Mouse (Mus musculus): ENCODE data around the gene Dpm2. TPM values are rescaled to one million over a fixed set of nuclear protein-coding genes. Genes with fewer than 3 reads are reported as not detected.
A peak's percentile ranks its signal among the peaks of the same experiment; 100 is the strongest.

The Dpm2 gene
- polyA plus RNA-seq, 1 experiment = 73.7 TPM

DNA sequence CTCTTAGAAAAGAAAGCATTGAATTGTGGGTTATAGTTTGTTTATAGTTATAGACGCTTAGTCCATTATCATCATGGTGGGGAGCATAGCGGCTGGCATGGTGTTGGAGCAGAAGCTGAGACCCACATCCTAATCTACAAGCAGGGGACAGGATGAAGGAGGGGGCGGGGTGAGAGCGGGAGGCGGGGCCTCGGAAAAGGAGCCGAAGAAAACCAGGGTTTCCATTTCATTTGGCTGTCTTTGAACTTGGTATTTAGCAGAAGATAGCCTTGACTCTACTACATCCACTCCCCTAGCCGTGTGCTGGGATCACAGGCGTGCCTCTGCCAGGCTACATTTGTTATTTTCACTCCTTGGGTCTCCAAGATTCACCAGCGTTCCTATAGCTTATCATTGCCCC, 34.0 kb downstream of the Dpm2 start:
- no peaks in the 10 kb centered on the region for H3K27me3 ChIP-seq (ENCODE audit: control insufficient read depth, insufficient read depth, insufficient read length)
- no peaks in the 10 kb centered on the region for H3K36me3 ChIP-seq (ENCODE audit: control insufficient read depth, insufficient read depth)
- peaks cover 28% of the 10 kb centered on the region for H3K79me2 ChIP-seq (ENCODE audit: control insufficient read depth, insufficient read depth)
- no peak overlapping the region for H3ac ChIP-seq (ENCODE audit: control insufficient read depth, insufficient read length, low read depth)
- no peak for TF ChIP-seq FOSL1 (IDR thresholded peaks at IDR 0.05; ENCODE audit: insufficient read depth, low read length, poor library complexity, severe bottlenecking)
- TF ChIP-seq MYOD1 (IDR thresholded peaks at IDR 0.05; ENCODE audit: control insufficient read depth, insufficient read length, low read depth) = no peak
- TF ChIP-seq CTCF (IDR thresholded peaks at IDR 0.05; ENCODE audit: control insufficient read depth, insufficient read depth, insufficient read length) = no peak
- no peak for TF ChIP-seq MYOG (IDR thresholded peaks at IDR 0.05; ENCODE audit: control insufficient read depth, extremely low read depth, insufficient read length)
- H3K79me3 ChIP-seq (ENCODE audit: low read depth) = peaks cover 4% of the 10 kb centered on the region
- no peak overlapping the region for H3K4me3 ChIP-seq (ENCODE audit: insufficient read depth, poor library complexity, severe bottlenecking)

DNA sequence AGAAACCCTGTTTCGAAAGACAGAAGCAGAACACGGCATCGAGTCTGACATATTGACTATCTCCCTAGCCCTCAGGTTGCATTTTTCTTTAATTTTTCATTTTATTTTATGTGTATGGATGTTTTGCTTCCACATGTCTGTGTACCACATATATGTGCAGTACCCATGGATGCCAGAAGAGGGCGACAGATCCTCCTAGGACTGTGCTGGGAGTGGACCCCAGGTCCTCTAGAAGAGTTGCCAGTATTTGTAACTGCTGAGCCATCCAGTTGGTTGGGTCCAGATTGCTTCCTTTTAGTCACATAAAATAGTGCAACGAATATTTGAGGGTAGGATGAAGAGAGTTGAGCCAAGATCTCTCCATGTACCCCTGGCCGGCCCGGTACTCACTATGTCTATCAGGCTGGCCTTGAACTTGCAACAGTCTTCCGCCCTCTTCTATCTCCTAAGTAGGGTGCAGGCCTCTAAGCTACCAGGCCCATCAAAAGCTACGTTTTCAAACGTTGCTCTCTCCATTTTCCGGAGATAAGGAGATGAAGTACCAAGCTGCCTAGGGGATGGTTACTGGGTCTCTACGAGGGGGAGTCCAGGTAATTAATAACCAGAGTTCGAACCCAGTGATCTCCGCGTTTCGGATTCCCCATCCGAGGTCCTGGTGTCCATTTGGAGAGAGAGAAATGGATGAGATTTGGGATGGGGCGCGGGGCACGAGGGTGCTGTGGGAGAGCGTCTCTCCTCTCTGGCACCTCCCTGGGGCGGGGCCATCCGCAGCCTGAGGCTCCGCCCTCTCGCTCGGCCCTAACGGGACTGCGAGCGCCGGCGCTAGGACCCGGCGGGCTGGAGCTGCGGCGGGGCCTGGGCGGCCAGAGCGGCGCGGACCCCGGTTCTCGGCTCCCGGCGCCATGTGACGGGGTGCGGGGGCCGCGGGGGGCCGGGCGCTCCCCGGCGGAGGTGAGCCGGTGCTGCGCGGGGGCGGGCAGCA, 35.8 kb downstream of the Dpm2 start:
- peak overlapping the region; percentile 94 for H3K4me3 ChIP-seq (ENCODE audit: insufficient read depth, poor library complexity, severe bottlenecking)
- H3K79me3 ChIP-seq (ENCODE audit: low read depth) = peaks cover 15% of the 10 kb centered on the region
- TF ChIP-seq MAX (IDR thresholded peaks at IDR 0.05) = peak; percentile 37
- no peak for TF ChIP-seq CEBPB (IDR thresholded peaks at IDR 0.05; ENCODE audit: low read depth)
- TF ChIP-seq MYOD1 (IDR thresholded peaks at IDR 0.05; ENCODE audit: control insufficient read depth, insufficient read length, low read depth) = no peak
- no peak for TF ChIP-seq MYOG (IDR thresholded peaks at IDR 0.05; ENCODE audit: control insufficient read depth, extremely low read depth, insufficient read length)
- TF ChIP-seq USF1 (IDR thresholded peaks at IDR 0.05; ENCODE audit: low read depth) = no peak
- no peak for TF ChIP-seq FOSL1 (IDR thresholded peaks at IDR 0.05; ENCODE audit: insufficient read depth, low read length, poor library complexity, severe bottlenecking)
- peak; percentile 20 for TF ChIP-seq CTCF (IDR thresholded peaks at IDR 0.05; ENCODE audit: control insufficient read depth, insufficient read depth, insufficient read length)
- H3K36me3 ChIP-seq (ENCODE audit: control insufficient read depth, insufficient read depth) = peaks cover 4% of the 10 kb centered on the region
- H3ac ChIP-seq (ENCODE audit: control insufficient read depth, insufficient read length, low read depth) = peak overlapping the region; percentile 89
- H3K79me2 ChIP-seq (ENCODE audit: control insufficient read depth, insufficient read depth) = peaks cover 42% of the 10 kb centered on the region
- no peaks in the 10 kb centered on the region for H3K27me3 ChIP-seq (ENCODE audit: control insufficient read depth, insufficient read depth, insufficient read length)

DNA sequence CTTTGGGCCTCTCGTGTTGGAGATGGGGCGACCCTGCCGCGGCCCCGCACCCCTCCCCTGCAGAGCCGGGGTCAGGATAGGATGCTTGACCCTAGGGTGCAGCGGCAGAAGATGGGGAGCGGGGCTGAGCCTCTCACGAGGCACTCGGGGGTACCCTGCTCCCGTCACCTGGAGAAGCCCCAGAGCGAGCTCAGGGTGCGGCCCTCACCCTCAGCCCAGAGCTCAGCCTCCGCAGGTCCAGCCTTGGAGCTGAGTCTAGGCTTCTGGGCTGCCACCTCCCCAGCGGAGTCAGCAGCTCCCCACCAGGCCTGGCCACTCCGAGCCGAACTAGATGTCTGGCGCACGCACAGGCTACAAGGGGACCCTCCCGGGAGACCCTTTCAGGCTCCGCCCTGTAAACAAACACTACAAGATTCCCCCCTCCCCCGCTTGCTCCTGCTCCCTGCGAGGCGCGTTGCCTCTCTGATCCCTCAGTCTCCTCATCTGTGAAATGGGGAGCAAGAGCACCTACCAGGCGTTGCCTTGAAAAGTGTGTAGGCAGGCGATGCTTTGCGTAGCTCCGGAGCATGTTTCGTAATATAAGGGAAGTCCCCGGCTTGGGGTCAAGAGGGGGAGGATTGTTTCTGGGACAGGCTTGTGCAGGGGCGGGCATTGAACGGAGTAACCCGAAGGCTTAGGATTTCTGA, 36.7 kb downstream of the Dpm2 start:
- TF ChIP-seq MAX (IDR thresholded peaks at IDR 0.05) (no peak), CEBPB (IDR thresholded peaks at IDR 0.05; ENCODE audit: low read depth) (peak; percentile 72)
- peaks cover 10% of the 10 kb centered on the region for H3K36me3 ChIP-seq (ENCODE audit: control insufficient read depth, insufficient read depth)
- peaks cover 51% of the 10 kb centered on the region for H3K79me2 ChIP-seq (ENCODE audit: control insufficient read depth, insufficient read depth)
- H3K4me3 ChIP-seq (ENCODE audit: insufficient read depth, poor library complexity, severe bottlenecking) = peak overlapping the region; percentile 94
- H3ac ChIP-seq (ENCODE audit: control insufficient read depth, insufficient read length, low read depth) = peak overlapping the region; percentile 89
- H3K27me3 ChIP-seq (ENCODE audit: control insufficient read depth, insufficient read depth, insufficient read length) = no peaks in the 10 kb centered on the region
- H3K79me3 ChIP-seq (ENCODE audit: low read depth) = peaks cover 17% of the 10 kb centered on the region

DNA sequence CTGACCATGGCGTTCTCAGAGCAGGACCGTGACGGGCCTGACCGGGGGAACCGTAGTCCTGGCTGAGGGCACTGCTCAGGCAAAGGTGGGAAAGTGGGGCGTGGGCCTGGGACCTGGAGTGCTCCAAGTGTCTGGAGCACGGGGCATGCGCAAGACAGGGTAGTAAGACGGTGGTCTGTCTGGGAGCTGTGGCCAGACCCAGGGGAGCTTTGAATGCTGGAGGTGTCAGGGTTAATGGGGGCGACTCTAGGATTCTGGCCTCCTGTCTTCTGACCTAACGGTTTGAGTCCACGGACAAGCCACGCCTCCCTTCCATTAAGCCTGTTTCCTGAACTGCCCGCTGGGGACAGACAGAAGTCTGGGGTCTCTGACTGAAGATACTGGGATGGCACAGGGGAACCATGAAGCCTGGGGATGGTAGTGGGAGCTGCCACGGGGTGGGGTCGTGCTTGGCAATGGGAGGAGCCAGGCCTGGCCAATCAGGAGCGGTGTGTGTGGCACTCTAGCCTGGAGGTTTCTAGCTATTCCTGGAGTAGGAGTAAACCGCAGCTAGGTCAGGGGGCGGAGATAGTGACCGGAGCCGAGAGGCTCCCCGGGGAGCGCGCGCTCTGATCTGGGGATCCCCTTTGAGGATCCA, 37.6 kb downstream of the Dpm2 start:
- Histone ChIP-seq H3K79me3 (ENCODE audit: low read depth) (peaks cover 17% of the 10 kb centered on the region), H3K79me2 (ENCODE audit: control insufficient read depth, insufficient read depth) (peaks cover 53% of the 10 kb centered on the region), H3ac (ENCODE audit: control insufficient read depth, insufficient read length, low read depth) (peak overlapping the region; percentile 60), H3K4me3 (ENCODE audit: insufficient read depth, poor library complexity, severe bottlenecking) (peak overlapping the region; percentile 94), H3K36me3 (ENCODE audit: control insufficient read depth, insufficient read depth) (peaks cover 18% of the 10 kb centered on the region), H3K27me3 (ENCODE audit: control insufficient read depth, insufficient read depth, insufficient read length) (no peaks in the 10 kb centered on the region)
- TF ChIP-seq USF1 (IDR thresholded peaks at IDR 0.05; ENCODE audit: low read depth) (no peak), MYOD1 (IDR thresholded peaks at IDR 0.05; ENCODE audit: control insufficient read depth, insufficient read length, low read depth) (no peak)

DNA sequence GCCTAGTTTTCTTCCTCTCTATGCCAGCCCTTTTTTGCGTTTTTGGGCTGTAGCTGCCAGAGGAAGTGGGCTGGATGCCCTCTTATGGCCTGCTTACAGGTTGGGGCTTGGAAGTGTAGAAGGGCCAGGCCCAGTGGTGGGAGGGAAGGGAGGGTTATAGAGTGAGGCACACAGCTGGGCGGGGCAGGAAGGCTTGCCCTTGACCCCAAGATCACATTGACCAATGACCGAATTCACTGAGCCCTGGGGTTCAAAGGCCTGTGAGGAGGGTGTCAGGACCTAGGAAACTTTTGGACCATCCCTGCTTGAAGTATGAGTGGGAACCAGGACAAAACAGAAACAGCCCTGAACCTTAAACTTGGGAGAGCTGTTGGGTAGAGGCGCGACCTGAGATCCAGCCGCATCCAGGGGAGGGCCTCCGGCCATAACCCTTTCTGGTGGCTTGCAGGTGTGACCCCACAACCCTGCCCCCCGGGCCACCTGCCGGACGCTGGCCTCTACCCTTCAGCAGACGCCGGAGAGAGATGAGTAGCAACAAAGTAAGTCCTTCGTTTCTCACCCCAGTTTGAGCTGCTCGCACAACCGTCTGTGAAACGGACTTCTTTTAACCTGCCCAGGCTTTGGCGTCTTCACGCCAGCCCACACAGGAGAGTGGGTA, 38.2 kb downstream of the Dpm2 start:
- Histone ChIP-seq H3K36me3 (ENCODE audit: control insufficient read depth, insufficient read depth) (peaks cover 25% of the 10 kb centered on the region), H3K4me3 (ENCODE audit: insufficient read depth, poor library complexity, severe bottlenecking) (peak overlapping the region; percentile 94), H3K27me3 (ENCODE audit: control insufficient read depth, insufficient read depth, insufficient read length) (no peaks in the 10 kb centered on the region), H3K79me2 (ENCODE audit: control insufficient read depth, insufficient read depth) (peaks cover 53% of the 10 kb centered on the region), H3K79me3 (ENCODE audit: low read depth) (peaks cover 17% of the 10 kb centered on the region), H3ac (ENCODE audit: control insufficient read depth, insufficient read length, low read depth) (peak overlapping the region; percentile 31)
- TF ChIP-seq FOSL1 (IDR thresholded peaks at IDR 0.05; ENCODE audit: insufficient read depth, low read length, poor library complexity, severe bottlenecking) (no peak), MYOD1 (IDR thresholded peaks at IDR 0.05; ENCODE audit: control insufficient read depth, insufficient read length, low read depth) (no peak), USF1 (IDR thresholded peaks at IDR 0.05; ENCODE audit: low read depth) (no peak)

Data from C2C12 (cell line).